Mouse (Mus musculus) neural tube, embryonic 11.5 days (tissue): Measurements from ENCODE around the gene Ano9. TPM values are rescaled to one million over a fixed set of nuclear protein-coding genes. Genes with fewer than 3 reads are reported as not detected.

Experiments
- ATAC-seq: fragments of 200-750 bp; cut with Nextera tagmentation; 2 replicates; pipeline ENCODE4 v1.8.0; 2017; ENCODE audit warnings: moderate number of reproducible peaks, mild to moderate bottlenecking, moderate TSS enrichment, moderate library complexity; ENCODE audit not compliant: insufficient read depth, low FRiP score, low TSS enrichment
- DNase-seq: peaks from one replicate; pipeline ENCODE4 v3.0.0-alpha.2; 2015; ENCODE audit warnings: low spot score
- H3K27ac ChIP-seq: fragments of 300-500 bp; sonication (generic); 2 replicates; pipeline ENCODE4 v1.5.1; 2014; ENCODE audit warnings: low read depth, mild to moderate bottlenecking, low read length
- H3K27me3 ChIP-seq: fragments of 300-500 bp; sonication (generic); 2 replicates; pipeline ENCODE4 v1.6.1; 2014; ENCODE audit warnings: mild to moderate bottlenecking, low read length, mixed read lengths; ENCODE audit not compliant: control insufficient read depth, insufficient read depth
- H3K36me3 ChIP-seq: fragments of 300-500 bp; sonication (generic); 2 replicates; pipeline ENCODE4 v1.6.1; 2014; ENCODE audit warnings: mild to moderate bottlenecking, low read length, moderate library complexity, mixed read lengths; ENCODE audit not compliant: control insufficient read depth, insufficient read depth
- H3K4me1 ChIP-seq: fragments of 300-500 bp; sonication (generic); 2 replicates; pipeline ENCODE4 v1.6.1; 2014; ENCODE audit warnings: low read length, mixed read lengths; ENCODE audit not compliant: control insufficient read depth, insufficient read depth
- H3K4me2 ChIP-seq: fragments of 300-500 bp; sonication (generic); 2 replicates; pipeline ENCODE4 v1.6.1; 2014; ENCODE audit warnings: low read depth, mild to moderate bottlenecking, moderate library complexity
- H3K4me3 ChIP-seq: fragments of 300-500 bp; sonication (generic); 2 replicates; pipeline ENCODE4 v1.5.1; 2014; ENCODE audit warnings: low read depth, low read length
- H3K9ac ChIP-seq: fragments of 300-500 bp; sonication (generic); 2 replicates; pipeline ENCODE4 v1.6.1; 2014; ENCODE audit warnings: mild to moderate bottlenecking, low read length
- H3K9me3 ChIP-seq: fragments of 300-500 bp; sonication (generic); 2 replicates; pipeline ENCODE4 v1.6.1; 2016; ENCODE audit warnings: low read length; ENCODE audit not compliant: control insufficient read depth
- WGBS: fragments of 180-500 bp; shearing (Covaris S2); extraction: QIAGEN DNeasy Blood & Tissue Kit; methylation state at CpG from one replicate; pipeline ENCODE4 v1.1.7; 2014; 5-methylcytosine and 5-hydroxymethylcytosine counted together
- polyA plus RNA-seq: library from polyadenylated mRNA; unstranded; fragments of >200 nt; fragmentation: Nextera tagmentation; extraction: Ambion mirVana; gene quantifications from 2 replicates; pipeline ENCODE4 v1.2.1, GENCODE M21; 2014

The Ano9 gene
- polyA plus RNA-seq, 1 experiment from 2014 or later, result 0.09 TPM

DNA sequence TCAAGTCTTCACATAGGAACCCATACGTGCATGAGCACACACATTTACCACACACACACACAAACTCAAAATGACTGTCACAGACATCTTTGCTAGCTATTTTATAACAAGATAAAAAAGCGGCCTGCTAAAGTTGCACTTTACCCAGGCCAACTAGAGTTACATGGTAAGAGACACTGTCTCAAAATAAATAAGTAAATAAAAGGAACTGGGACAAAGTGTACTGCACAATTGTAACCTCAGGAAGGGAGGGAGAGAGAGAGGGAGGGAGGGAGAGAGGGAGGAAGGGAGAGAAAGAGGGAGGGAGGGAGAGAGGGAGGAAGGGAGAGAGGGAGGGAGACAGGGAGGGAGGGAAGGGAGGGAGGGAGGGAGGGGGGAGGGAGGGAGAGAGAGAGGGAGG lies 65.2 kb downstream of the Ano9 start:
- H3K9ac ChIP-seq, result no peak overlapping the region
- WGBS, result 87% methylated on average over 2 of the region's 2 CpGs

DNA sequence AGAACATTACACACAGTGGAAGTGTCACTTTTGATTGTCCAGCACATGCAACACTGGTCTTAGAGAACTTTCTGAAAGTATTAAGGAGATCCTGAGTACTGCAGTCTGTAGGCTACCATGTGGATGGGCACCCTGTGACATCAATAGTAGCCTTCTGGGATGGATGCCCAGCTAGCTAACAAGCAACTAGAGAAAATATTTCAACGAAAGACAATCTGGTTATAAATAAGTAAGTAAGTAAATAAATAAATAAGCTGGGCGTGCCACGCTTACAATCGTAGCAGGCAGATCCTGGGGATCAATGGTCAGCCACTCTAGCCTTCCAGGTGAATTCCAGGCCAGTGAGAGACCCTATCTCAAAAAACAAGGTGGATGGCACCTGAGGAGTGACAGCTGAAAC lies 65.6 kb downstream of the Ano9 start:
- ATAC-seq, result no peak
- Histone ChIP-seq H3K27me3 (no peaks in the 10 kb centered on the region), H3K9me3 (no peaks in the 10 kb centered on the region), H3K4me1 (peaks cover 7% of the 10 kb centered on the region; the same call in 1 of the 2 replicates), H3K4me2 (no peak overlapping the region), H3K36me3 (no peaks in the 10 kb centered on the region), H3K9ac (no peak overlapping the region), H3K27ac (no peak overlapping the region), H3K4me3 (no peak overlapping the region)
- DNase-seq, result no peak
- 93% methylated on average over 4 of the region's 4 CpGs for WGBS

More for the DNA sequence above, 65.2 kb downstream of the Ano9 start:
- H3K4me1 ChIP-seq, result peaks cover 3% of the 10 kb centered on the region; the same call in 1 of the 2 replicates
- no peak overlapping the region for H3K27ac ChIP-seq
- no peak overlapping the region for H3K4me2 ChIP-seq
- DNase-seq (no peak), ATAC-seq (no peak)
- no peaks in the 10 kb centered on the region for H3K36me3 ChIP-seq
- H3K9me3 ChIP-seq, result no peaks in the 10 kb centered on the region
- no peak overlapping the region for H3K4me3 ChIP-seq
- no peaks in the 10 kb centered on the region for H3K27me3 ChIP-seq

Other genes with a start within 250 kb of the Ano9 start
- 158 and 199 TPM in 2 replicates for gene Psmd13, start 235.8 kb downstream of the Ano9 start, polyA plus RNA-seq
- gene Sirt3, start 235.5 kb downstream of the Ano9 start, polyA plus RNA-seq, result 22.4 and 26.0 TPM in 2 replicates
- gene Cox8b, start 217.4 kb downstream of the Ano9 start, polyA plus RNA-seq, result 0.81 and 4.2 TPM in 2 replicates
- 0.15 and 0.20 TPM in 2 replicates for gene Nlrp6, start 196.9 kb downstream of the Ano9 start, polyA plus RNA-seq
- 13.3 and 15.8 TPM in 2 replicates for gene Pgghg, start 176.4 kb downstream of the Ano9 start, polyA plus RNA-seq
- 1.2 and 1.4 TPM in 2 replicates for gene Ifitm5, start 167.5 kb downstream of the Ano9 start, polyA plus RNA-seq
- 0.69 TPM in 1 of 2 replicates, not detected in the other for gene Gm45717, start 161.9 kb downstream of the Ano9 start, polyA plus RNA-seq
- gene Ifitm2, start 161.8 kb downstream of the Ano9 start, polyA plus RNA-seq, result 383 and 395 TPM in 2 replicates
- 8.3 and 12.5 TPM in 2 replicates for gene Ifitm1, start 150.6 kb downstream of the Ano9 start, polyA plus RNA-seq
- 20.1 and 21.0 TPM in 2 replicates for gene Ifitm3, start 107.0 kb downstream of the Ano9 start, polyA plus RNA-seq
- gene Ifitm6, start 99.9 kb downstream of the Ano9 start, polyA plus RNA-seq, result not detected in 2 replicates
- gene Gm17387, start 88.7 kb downstream of the Ano9 start, polyA plus RNA-seq, result not detected in 2 replicates
- gene B4galnt4, start 56.7 kb downstream of the Ano9 start, polyA plus RNA-seq, result 14.5 and 17.1 TPM in 2 replicates
- gene Pkp3, start 39.6 kb downstream of the Ano9 start, polyA plus RNA-seq, result 2.3 and 2.7 TPM in 2 replicates
- 2.4 and 3.1 TPM in 2 replicates for gene Sigirr, start 17.2 kb downstream of the Ano9 start, polyA plus RNA-seq
- gene Ptdss2, start 4.6 kb upstream of the Ano9 start, polyA plus RNA-seq, result 69.0 and 69.5 TPM in 2 replicates
- 69.5 and 69.7 TPM in 2 replicates for gene Rnh1, start 55.1 kb upstream of the Ano9 start, polyA plus RNA-seq
- 111 and 122 TPM in 2 replicates for gene Hras, start 76.2 kb upstream of the Ano9 start, polyA plus RNA-seq
- gene Lrrc56, start 76.4 kb upstream of the Ano9 start, polyA plus RNA-seq, result 9.1 and 9.5 TPM in 2 replicates
- 1.9 and 2.0 TPM in 2 replicates for gene Lmntd2, start 96.3 kb upstream of the Ano9 start, polyA plus RNA-seq
- 34.4 and 45.7 TPM in 2 replicates for gene Rassf7, start 98.1 kb upstream of the Ano9 start, polyA plus RNA-seq
- 90.3 and 93.3 TPM in 2 replicates for gene Phrf1, start 111.0 kb upstream of the Ano9 start, polyA plus RNA-seq
- 0.56 and 0.78 TPM in 2 replicates for gene Irf7, start 148.7 kb upstream of the Ano9 start, polyA plus RNA-seq
- not detected in 2 replicates for gene Cdhr5, start 159.0 kb upstream of the Ano9 start, polyA plus RNA-seq
- gene Sct, start 161.3 kb upstream of the Ano9 start, polyA plus RNA-seq, result 13.2 and 13.7 TPM in 2 replicates
- 0.43 and 0.61 TPM in 2 replicates for gene Drd4, start 174.2 kb upstream of the Ano9 start, polyA plus RNA-seq
- 72.3 and 90.1 TPM in 2 replicates for gene Deaf1, start 209.9 kb upstream of the Ano9 start, polyA plus RNA-seq
- gene Tmem80, start 209.9 kb upstream of the Ano9 start, polyA plus RNA-seq, result 29.3 and 32.6 TPM in 2 replicates
- gene Eps8l2, start 221.1 kb upstream of the Ano9 start, polyA plus RNA-seq, result 2.2 TPM in 2 replicates